Comparison of ENCODE assay signal across 26 mouse cellular contexts in the genomic region with DNA sequence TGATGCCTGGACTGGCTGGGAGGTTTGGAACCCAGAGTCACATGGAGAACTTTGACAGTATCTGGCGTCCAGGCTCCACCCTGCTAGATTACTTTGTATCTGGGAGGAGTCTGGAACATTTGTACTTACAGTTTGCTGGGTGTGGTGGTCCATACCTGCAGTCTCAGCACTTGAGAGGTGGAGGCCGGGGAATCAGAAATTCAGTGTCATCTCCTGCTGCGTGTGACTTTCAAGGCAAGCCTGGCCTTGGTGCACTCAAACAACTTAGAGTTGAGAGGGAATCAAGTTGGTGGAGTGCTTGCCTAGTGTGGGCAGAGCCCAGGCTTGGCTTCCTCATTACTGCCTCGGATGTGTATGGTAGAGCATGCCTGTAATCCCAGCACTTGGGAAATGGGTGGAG.
"Had no signal": no experiment of that assay in that cellular context is flagged by ENCODE, and none has a peak within 500 bp of the region (broad histone marks: within the 10 kb centered on the region; RNA-seq: fewer than 3 reads in every experiment).

No protein-coding gene starts in this region.

- ATAC-seq: forebrain, embryonic 13.5 days; forebrain, embryonic 14.5 days; forebrain, embryonic 15.5 days; forebrain, embryonic 16.5 days; forebrain, postnatal 0 days had no signal

- H3K36me3 ChIP-seq: embryonic facial prominence, embryonic 10.5 days; embryonic facial prominence, embryonic 12.5 days; embryonic facial prominence, embryonic 13.5 days; embryonic facial prominence, embryonic 15.5 days; forebrain, embryonic 10.5 days; forebrain, embryonic 12.5 days; forebrain, embryonic 15.5 days had no signal

- H3K27ac ChIP-seq: embryonic facial prominence, embryonic 10.5 days; embryonic facial prominence, embryonic 12.5 days; embryonic facial prominence, embryonic 13.5 days; embryonic facial prominence, embryonic 15.5 days; forebrain, embryonic 10.5 days; forebrain, embryonic 12.5 days; forebrain, embryonic 13.5 days; forebrain, embryonic 15.5 days; gastrocnemius, adult 2 months; heart, adult 2 months had no signal

- H3K4me2 ChIP-seq: embryonic facial prominence, embryonic 12.5 days; embryonic facial prominence, embryonic 13.5 days; embryonic facial prominence, embryonic 15.5 days; forebrain, embryonic 12.5 days; forebrain, embryonic 13.5 days; forebrain, embryonic 15.5 days had no signal

- DNase-seq: cerebellum, adult 9-10 months; cerebellum, adult 9-11 months; cerebellum, postnatal 10 days; cerebellum, postnatal 25 days; cerebellum, postnatal 36 days; embryo, embryonic 11 days; forebrain, postnatal 0 days; gastrocnemius, adult 2 months; gastrocnemius, postnatal 10 days; gastrocnemius, postnatal 14 days; gastrocnemius, postnatal 25 days; gastrocnemius, postnatal 36 days; heart, adult 11 months; heart, adult 18-20 months had no signal

- H3K4me1 ChIP-seq: embryonic facial prominence, embryonic 15.5 days; forebrain, embryonic 12.5 days; forebrain, embryonic 15.5 days had no signal

- H3K9me3 ChIP-seq: embryonic facial prominence, embryonic 10.5 days; embryonic facial prominence, embryonic 12.5 days; embryonic facial prominence, embryonic 13.5 days; embryonic facial prominence, embryonic 15.5 days; forebrain, embryonic 10.5 days; forebrain, embryonic 12.5 days; forebrain, embryonic 13.5 days; forebrain, embryonic 15.5 days had no signal

- H3K27me3 ChIP-seq: embryonic facial prominence, embryonic 12.5 days; embryonic facial prominence, embryonic 13.5 days; embryonic facial prominence, embryonic 15.5 days; forebrain, embryonic 12.5 days; forebrain, embryonic 13.5 days; forebrain, embryonic 15.5 days had no signal

- H3K9ac ChIP-seq: embryonic facial prominence, embryonic 12.5 days; embryonic facial prominence, embryonic 13.5 days; embryonic facial prominence, embryonic 15.5 days; forebrain, embryonic 12.5 days; forebrain, embryonic 13.5 days; forebrain, embryonic 15.5 days; forebrain, postnatal 0 days had no signal

- H3K4me3 ChIP-seq: embryonic facial prominence, embryonic 10.5 days; embryonic facial prominence, embryonic 12.5 days; embryonic facial prominence, embryonic 13.5 days; embryonic facial prominence, embryonic 15.5 days; erythroblast, embryonic 14.5 days; forebrain, embryonic 10.5 days; forebrain, embryonic 12.5 days; forebrain, embryonic 13.5 days; forebrain, embryonic 15.5 days; gastrocnemius, adult 2 months; heart, adult 2 months had no signal
